Mouse (Mus musculus) spleen, adult 2 months (tissue): ENCODE measurements around the gene Tbc1d1.

Source experiments
- CTCF ChIP-seq: fragments of 200-500 bp; IDR thresholded peaks from 2 replicates; pipeline ENCODE4 v1.5.1; 2011; ENCODE audit warnings: mild to moderate bottlenecking, inconsistent platforms; ENCODE audit not compliant: insufficient read depth, insufficient read length, insufficient replicate concordance; ENCODE audit errors: extremely low read depth
- POLR2A ChIP-seq: fragments of 200-500 bp; IDR thresholded peaks from 2 replicates; pipeline ENCODE4 v1.6.1; 2011; ENCODE audit warnings: low read depth, low read length, inconsistent platforms

DNA sequence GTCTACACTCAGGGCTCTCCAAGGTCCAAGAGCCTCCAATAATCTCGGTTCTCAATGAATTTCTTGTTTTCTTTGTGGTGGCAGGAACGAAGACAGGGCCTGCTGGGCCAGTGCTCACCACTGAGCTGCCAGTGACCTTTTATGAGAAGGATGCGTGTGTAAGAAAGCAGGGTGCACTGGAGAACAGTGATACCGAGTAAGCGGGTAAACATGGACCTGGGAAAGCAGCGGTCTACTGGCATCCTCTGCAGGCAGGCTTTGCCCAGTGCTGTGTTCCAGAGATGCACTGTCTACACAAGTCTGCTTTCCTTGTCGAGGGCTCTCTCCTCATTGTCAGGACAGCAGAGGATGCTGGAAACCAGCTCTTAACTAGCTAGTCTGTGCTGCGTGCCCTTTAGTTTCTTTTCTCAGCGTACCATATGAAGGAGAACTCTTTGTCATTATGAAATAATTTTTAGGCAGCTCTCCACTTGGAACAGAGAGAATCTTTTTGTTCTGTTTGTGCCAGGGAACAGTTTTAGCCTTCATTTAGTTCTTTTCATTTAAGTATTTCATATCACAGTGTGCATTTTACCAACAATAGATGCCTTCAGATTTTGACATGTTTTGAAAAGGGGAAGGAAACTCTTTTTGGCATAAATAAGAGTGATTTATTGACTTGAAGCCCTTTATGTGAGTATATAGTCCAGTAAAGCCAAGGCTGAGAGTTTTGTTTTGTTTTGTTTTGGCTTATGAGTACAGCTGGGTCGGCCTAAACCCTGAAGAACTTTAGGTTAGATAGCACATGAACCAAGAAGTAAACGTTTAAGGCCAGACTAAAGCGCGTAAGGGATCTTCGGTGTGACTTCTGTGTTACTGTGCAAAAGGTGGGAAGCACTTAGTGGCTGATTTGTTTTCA, 132.2 kb downstream of the Tbc1d1 start:
- TF ChIP-seq CTCF, result no peak
- TF ChIP-seq POLR2A, result no peak
